Mouse (Mus musculus): Measurements from ENCODE around the gene Cc2d2a. TPM values are rescaled to one million over a fixed set of nuclear protein-coding genes. Genes with fewer than 3 reads are reported as not detected.

The Cc2d2a gene
- polyA plus RNA-seq, 1 experiment = 4.6 TPM

DNA sequence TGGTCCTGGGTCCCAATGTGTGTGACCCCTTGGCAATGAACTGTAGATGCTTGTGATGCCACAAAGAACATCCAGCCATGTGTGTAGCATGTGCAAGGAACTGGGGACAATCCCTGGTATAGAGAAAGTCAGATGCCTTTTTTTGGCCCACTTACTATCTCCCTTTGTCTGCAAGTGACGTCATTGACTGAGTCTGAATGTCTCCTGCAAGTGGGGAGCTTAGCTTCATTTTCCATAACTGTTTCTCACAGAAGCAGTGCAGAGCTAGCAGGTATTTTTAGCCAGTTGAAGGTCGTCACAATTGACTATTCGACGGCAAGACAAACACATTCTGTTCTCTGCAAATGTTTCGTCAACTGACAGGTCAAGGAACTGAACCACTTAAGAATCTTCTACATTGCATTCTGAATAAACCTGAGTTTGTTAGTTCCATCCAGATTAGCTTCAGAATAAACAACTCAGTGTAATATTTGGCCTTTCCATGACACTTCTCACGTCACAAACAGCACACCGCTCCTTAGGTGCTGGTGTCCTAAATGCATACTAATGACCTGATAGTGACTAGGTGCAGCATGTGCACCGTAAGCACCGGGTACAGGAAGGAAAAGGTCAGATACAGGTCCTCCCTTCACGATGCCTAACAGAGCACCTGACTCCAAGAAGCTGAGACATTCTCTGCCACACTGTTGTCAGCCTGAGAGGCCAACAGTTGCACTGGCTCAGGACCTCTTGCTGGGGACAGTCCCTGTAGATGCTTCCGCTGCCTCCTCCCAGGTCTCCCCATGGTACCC, 66.4 kb downstream of the Cc2d2a start:
- peaks cover 1% of the 10 kb centered on the region; the same call in 1 of the 2 replicates for H3K36me3 ChIP-seq (ENCODE audit: control insufficient read depth, insufficient read depth, low read length)
- H3K27me3 ChIP-seq (replicated peaks; ENCODE audit: control insufficient read depth, insufficient read depth, low read length) = no peaks in the 10 kb centered on the region
- no peak for TF ChIP-seq CTCF (conservative IDR thresholded peaks at IDR 0.05; ENCODE audit: insufficient read depth, insufficient read length, low read depth, low read length)
- no peak for TF ChIP-seq POLR2A (IDR thresholded peaks at IDR 0.05; ENCODE audit: low read depth, low read length)
- DNase-seq = no peak
- H3K27ac ChIP-seq (ENCODE audit: insufficient read depth, low read depth, low read length) = no peak overlapping the region
- no peak overlapping the region for H3K4me3 ChIP-seq (ENCODE audit: insufficient read depth, low read depth, low read length)
- 81% methylated on average over 11 of the region's 11 CpGs for WGBS
- no peaks in the 10 kb centered on the region for H3K4me1 ChIP-seq (ENCODE audit: control insufficient read depth, insufficient read depth, low read length)

DNA sequence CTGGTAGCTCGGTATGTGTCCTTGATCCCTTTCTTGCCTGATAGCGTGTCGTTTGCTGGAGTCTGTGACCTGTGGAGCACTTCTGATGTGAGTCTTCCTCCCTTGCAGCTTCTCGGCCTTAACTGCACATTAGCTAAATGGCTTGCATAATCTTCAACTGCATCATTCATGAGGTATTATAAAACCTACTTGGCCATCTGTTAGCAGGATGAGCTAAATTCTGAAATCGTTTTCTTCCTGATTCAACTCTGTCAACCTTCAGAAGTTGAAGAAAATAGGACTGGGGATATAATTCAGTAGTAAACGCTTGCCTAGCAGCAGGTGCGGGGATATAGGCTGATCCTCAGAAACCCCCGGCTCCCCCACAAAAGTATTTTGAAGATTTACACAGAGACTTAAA, 70.2 kb downstream of the Cc2d2a start:
- peaks cover 4% of the 10 kb centered on the region; the same call in 1 of the 2 replicates for H3K36me3 ChIP-seq (ENCODE audit: control insufficient read depth, insufficient read depth, low read length)

DNA sequence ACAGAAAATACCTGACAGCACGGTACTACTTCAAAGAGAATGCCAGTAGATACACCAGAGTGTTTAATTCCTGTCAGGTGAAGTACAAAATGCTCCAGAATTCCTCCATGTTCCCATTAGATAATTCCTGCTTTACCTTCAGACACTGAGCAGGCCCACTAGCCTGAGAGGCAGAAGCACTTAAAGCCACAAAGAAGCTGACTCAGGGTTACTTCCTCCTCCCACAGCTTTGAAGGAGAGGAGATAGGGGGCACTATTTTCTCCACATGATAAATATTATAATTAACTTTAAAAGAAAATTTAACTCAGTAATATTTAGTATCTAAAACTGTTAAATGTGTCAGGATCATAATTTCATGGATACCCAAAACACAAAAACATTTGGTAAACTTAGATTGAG, 82.0 kb downstream of the Cc2d2a start:
- no peak overlapping the region for H3K4me3 ChIP-seq (ENCODE audit: insufficient read depth, low read depth, low read length)
- no peaks in the 10 kb centered on the region for H3K4me1 ChIP-seq (ENCODE audit: control insufficient read depth, insufficient read depth, low read length)
- no peak overlapping the region for H3K27ac ChIP-seq (ENCODE audit: insufficient read depth, low read depth, low read length)
- H3K27me3 ChIP-seq (replicated peaks; ENCODE audit: control insufficient read depth, insufficient read depth, low read length) = no peaks in the 10 kb centered on the region
- WGBS = 98% methylated on average over 1 of the region's 1 CpGs
- DNase-seq = no peak
- TF ChIP-seq POLR2A (IDR thresholded peaks at IDR 0.05; ENCODE audit: low read depth, low read length) = no peak
- no peak for TF ChIP-seq CTCF (conservative IDR thresholded peaks at IDR 0.05; ENCODE audit: insufficient read depth, insufficient read length, low read depth, low read length)
- peaks cover 2% of the 10 kb centered on the region for H3K36me3 ChIP-seq (ENCODE audit: control insufficient read depth, insufficient read depth, low read length)

More for the DNA sequence above, 70.2 kb downstream of the Cc2d2a start:
- no peak overlapping the region for H3K4me3 ChIP-seq (ENCODE audit: insufficient read depth, low read depth, low read length)
- TF ChIP-seq CTCF (conservative IDR thresholded peaks at IDR 0.05; ENCODE audit: insufficient read depth, insufficient read length, low read depth, low read length) = no peak
- TF ChIP-seq POLR2A (IDR thresholded peaks at IDR 0.05; ENCODE audit: low read depth, low read length) = no peak
- H3K27ac ChIP-seq (ENCODE audit: insufficient read depth, low read depth, low read length) = no peak overlapping the region
- no peaks in the 10 kb centered on the region for H3K27me3 ChIP-seq (replicated peaks; ENCODE audit: control insufficient read depth, insufficient read depth, low read length)
- 73% methylated on average over 8 of the region's 8 CpGs for WGBS
- H3K4me1 ChIP-seq (ENCODE audit: control insufficient read depth, insufficient read depth, low read length) = no peaks in the 10 kb centered on the region
- DNase-seq = no peak

DNA sequence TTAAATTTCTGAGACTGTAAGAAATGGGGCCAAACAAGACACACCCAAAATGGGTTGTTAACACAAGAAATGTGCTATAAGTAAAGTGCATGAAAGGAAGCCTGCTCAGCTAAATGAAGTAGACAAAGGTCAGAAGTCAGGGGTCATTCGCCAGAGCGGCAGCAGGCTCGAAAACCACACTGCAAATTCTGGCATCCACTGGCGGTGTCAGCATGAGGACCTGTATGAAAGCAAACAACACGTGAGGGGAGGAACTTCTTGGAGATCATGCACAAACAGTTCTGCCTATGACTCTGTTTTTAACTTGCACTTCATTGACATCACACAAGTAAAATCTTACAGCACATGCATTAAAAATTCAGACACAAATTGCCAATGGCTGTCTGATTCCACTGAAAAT, 83.0 kb downstream of the Cc2d2a start:
- WGBS = 42% methylated on average over 5 of the region's 5 CpGs
- peak; percentile 27 for DNase-seq
- H3K36me3 ChIP-seq (ENCODE audit: control insufficient read depth, insufficient read depth, low read length) = peaks cover under 1% of the 10 kb centered on the region
- H3K4me3 ChIP-seq (ENCODE audit: insufficient read depth, low read depth, low read length) = no peak overlapping the region
- TF ChIP-seq CTCF (conservative IDR thresholded peaks at IDR 0.05; ENCODE audit: insufficient read depth, insufficient read length, low read depth, low read length) (no peak), POLR2A (IDR thresholded peaks at IDR 0.05; ENCODE audit: low read depth, low read length) (no peak)
- no peaks in the 10 kb centered on the region for H3K27me3 ChIP-seq (replicated peaks; ENCODE audit: control insufficient read depth, insufficient read depth, low read length)
- H3K4me1 ChIP-seq (ENCODE audit: control insufficient read depth, insufficient read depth, low read length) = no peaks in the 10 kb centered on the region
- H3K27ac ChIP-seq (ENCODE audit: insufficient read depth, low read depth, low read length) = no peak overlapping the region

- Histone ChIP-seq H3K4me1 (ENCODE audit: control insufficient read depth, insufficient read depth, low read length) (no peaks in the 10 kb centered on the region), H3K4me3 (ENCODE audit: insufficient read depth, low read depth, low read length) (no peak overlapping the region), H3K36me3 (ENCODE audit: control insufficient read depth, insufficient read depth, low read length) (no peaks in the 10 kb centered on the region; the same call in 1 of the 2 replicates), H3K27ac (ENCODE audit: insufficient read depth, low read depth, low read length) (no peak overlapping the region), H3K27me3 (replicated peaks; ENCODE audit: control insufficient read depth, insufficient read depth, low read length) (no peaks in the 10 kb centered on the region)
- DNase-seq = no peak
- no peak for TF ChIP-seq POLR2A (IDR thresholded peaks at IDR 0.05; ENCODE audit: low read depth, low read length)
- TF ChIP-seq CTCF (conservative IDR thresholded peaks at IDR 0.05; ENCODE audit: insufficient read depth, insufficient read length, low read depth, low read length) = no peak
- 87% methylated on average over 4 of the region's 4 CpGs for WGBS
Measured at GRCm38 (mm10) chr5:43748039-43748438, 85.9 kb downstream of the Cc2d2a start.

- no peaks in the 10 kb centered on the region for H3K4me1 ChIP-seq (ENCODE audit: control insufficient read depth, insufficient read depth, low read length)
- TF ChIP-seq CTCF (conservative IDR thresholded peaks at IDR 0.05; ENCODE audit: insufficient read depth, insufficient read length, low read depth, low read length) (no peak), POLR2A (IDR thresholded peaks at IDR 0.05; ENCODE audit: low read depth, low read length) (no peak)
- H3K4me3 ChIP-seq (ENCODE audit: insufficient read depth, low read depth, low read length) = no peak overlapping the region
- H3K36me3 ChIP-seq (ENCODE audit: control insufficient read depth, insufficient read depth, low read length) = no peaks in the 10 kb centered on the region; the same call in 1 of the 2 replicates
- WGBS = 86% methylated on average over 3 of the region's 3 CpGs
- H3K27me3 ChIP-seq (replicated peaks; ENCODE audit: control insufficient read depth, insufficient read depth, low read length) = no peaks in the 10 kb centered on the region
- no peak overlapping the region for H3K27ac ChIP-seq (ENCODE audit: insufficient read depth, low read depth, low read length)
- no peak for DNase-seq
Measured at GRCm38 (mm10) chr5:43749092-43749491, 86.9 kb downstream of the Cc2d2a start.

GRCm38 (mm10) chr5:43770618-43771354, 108.6 kb downstream of the Cc2d2a start:
- no peak overlapping the region for H3K27ac ChIP-seq (ENCODE audit: insufficient read depth, low read depth, low read length)
- TF ChIP-seq CTCF (conservative IDR thresholded peaks at IDR 0.05; ENCODE audit: insufficient read depth, insufficient read length, low read depth, low read length) (no peak), POLR2A (IDR thresholded peaks at IDR 0.05; ENCODE audit: low read depth, low read length) (no peak)
- H3K4me1 ChIP-seq (ENCODE audit: control insufficient read depth, insufficient read depth, low read length) = no peaks in the 10 kb centered on the region
- peaks cover 3% of the 10 kb centered on the region; the same call in 1 of the 2 replicates for H3K36me3 ChIP-seq (ENCODE audit: control insufficient read depth, insufficient read depth, low read length)
- no peaks in the 10 kb centered on the region for H3K27me3 ChIP-seq (replicated peaks; ENCODE audit: control insufficient read depth, insufficient read depth, low read length)
- no peak for DNase-seq
- 82% methylated on average over 3 of the region's 3 CpGs for WGBS
- H3K4me3 ChIP-seq (ENCODE audit: insufficient read depth, low read depth, low read length) = no peak overlapping the region

Data from kidney, adult 2 months (tissue).